Mouse (Mus musculus): ENCODE data around the gene Cinp.

Cinp gene

GRCm38 (mm10) chr12:110889036-110890020, at the start of gene Cinp, which contains the start of gene Tecpr2:
Gene Cinp, minus strand, starts transcription at chr12:110889145.
Gene Tecpr2, plus strand, starts transcription at chr12:110889264.
- in situ Hi-C loops (cut with MseI, MboI), result no loop called here

GRCm38 (mm10) chr12:110937496-110937895, 48.6 kb upstream of the Cinp start:
- in situ Hi-C loops (cut with MseI, MboI), result no loop called here

GRCm38 (mm10) chr12:110935983-110936620, 47.2 kb upstream of the Cinp start:
- in situ Hi-C loops (cut with MseI, MboI), result no loop called here

GRCm38 (mm10) chr12:110932820-110933219, 43.9 kb upstream of the Cinp start:
- in situ Hi-C loops (cut with MseI, MboI), result no loop called here

- in situ Hi-C loops (cut with MseI, MboI), result no loop called here
Measured at GRCm38 (mm10) chr12:110921572-110921971, 32.6 kb upstream of the Cinp start.

GRCm38 (mm10) chr12:110920254-110920653, 31.3 kb upstream of the Cinp start:
- in situ Hi-C loops (cut with MseI, MboI), result no loop called here

- in situ Hi-C loops (cut with MseI, MboI), result no loop called here
Measured at GRCm38 (mm10) chr12:110915761-110916160, 26.8 kb upstream of the Cinp start.

GRCm38 (mm10) chr12:110909962-110910361, 21.0 kb upstream of the Cinp start:
- in situ Hi-C loops (cut with MseI, MboI), result no loop called here

GRCm38 (mm10) chr12:110907845-110908244, 18.9 kb upstream of the Cinp start:
- in situ Hi-C loops (cut with MseI, MboI), result no loop called here

- in situ Hi-C loops (cut with MseI, MboI), result no loop called here
Measured at GRCm38 (mm10) chr12:110903536-110903935, 14.6 kb upstream of the Cinp start.

- in situ Hi-C loops (cut with MseI, MboI), result no loop called here
Measured at GRCm38 (mm10) chr12:110902106-110902505, 13.2 kb upstream of the Cinp start.

- in situ Hi-C loops (cut with MseI, MboI), result no loop called here
Measured at GRCm38 (mm10) chr12:110891887-110892286, 2.9 kb upstream of the Cinp start.

- in situ Hi-C loops (cut with MseI, MboI), result no loop called here
Measured at GRCm38 (mm10) chr12:110888606-110889005, 339 bp downstream of the Cinp start.

GRCm38 (mm10) chr12:110888106-110888505, 839 bp downstream of the Cinp start:
- in situ Hi-C loops (cut with MseI, MboI), result no loop called here

- in situ Hi-C loops (cut with MseI, MboI), result no loop called here
Measured at GRCm38 (mm10) chr12:110885251-110885650, 3.7 kb downstream of the Cinp start.

GRCm38 (mm10) chr12:110882291-110882690, 6.7 kb downstream of the Cinp start:
- in situ Hi-C loops (cut with MseI, MboI), result no loop called here

GRCm38 (mm10) chr12:110875351-110875750, 13.6 kb downstream of the Cinp start:
- in situ Hi-C loops (cut with MseI, MboI), result no loop called here

GRCm38 (mm10) chr12:110871247-110871646, 17.7 kb downstream of the Cinp start:
- in situ Hi-C loops (cut with MseI, MboI), result no loop called here

GRCm38 (mm10) chr12:110870107-110870506, 18.8 kb downstream of the Cinp start:
- in situ Hi-C loops (cut with MseI, MboI), result no loop called here

- in situ Hi-C loops (cut with MseI, MboI), result no loop called here
Measured at GRCm38 (mm10) chr12:110865989-110866388, 23.0 kb downstream of the Cinp start.

- in situ Hi-C loops (cut with MseI, MboI), result no loop called here
Measured at GRCm38 (mm10) chr12:110865571-110865970, 23.4 kb downstream of the Cinp start.

- in situ Hi-C loops (cut with MseI, MboI), result no loop called here
Measured at GRCm38 (mm10) chr12:110864008-110864407, 24.9 kb downstream of the Cinp start.

- in situ Hi-C loops (cut with MseI, MboI), result no loop called here
Measured at GRCm38 (mm10) chr12:110861256-110861655, 27.7 kb downstream of the Cinp start.

All from mouse trophoblast stem cell (cell line).